Mouse (Mus musculus) embryo, embryonic 9.5 days (tissue): ENCODE measurements around the gene Map2k1.
A peak's percentile ranks its signal among the peaks of the same experiment; 100 is the strongest.
"Not testable (repeated sequence)": the region's sequence is repeated elsewhere in the genome, so short reads cannot be mapped to it uniquely, and the experiment has no call there.

ENCODE experiments used
- DNase-seq: peaks from one replicate; pipeline ENCODE4 v3.0.0-alpha.2; 2017; ENCODE audit errors: extremely low spot score

Gene Map2k1

DNA sequence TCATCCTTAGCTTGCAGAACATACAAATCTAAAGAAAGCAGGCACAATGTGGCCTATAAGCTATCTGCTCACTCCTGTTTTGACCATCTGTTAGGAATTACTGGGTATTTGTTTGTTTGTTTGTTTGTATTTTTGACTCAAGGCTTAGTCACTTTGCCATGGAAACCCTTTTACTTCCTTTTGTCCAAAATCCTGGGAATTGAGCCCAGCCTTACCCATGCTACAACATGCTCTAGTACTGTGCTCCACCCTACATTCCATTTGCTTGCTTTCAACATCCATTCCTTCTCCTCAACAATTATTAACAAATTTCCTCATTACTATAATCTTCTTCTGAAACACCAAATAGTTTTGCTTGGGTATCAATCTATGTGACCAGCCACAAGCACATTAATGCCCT lies 50.6 kb downstream of the Map2k1 start:
- no peak for DNase-seq

DNA sequence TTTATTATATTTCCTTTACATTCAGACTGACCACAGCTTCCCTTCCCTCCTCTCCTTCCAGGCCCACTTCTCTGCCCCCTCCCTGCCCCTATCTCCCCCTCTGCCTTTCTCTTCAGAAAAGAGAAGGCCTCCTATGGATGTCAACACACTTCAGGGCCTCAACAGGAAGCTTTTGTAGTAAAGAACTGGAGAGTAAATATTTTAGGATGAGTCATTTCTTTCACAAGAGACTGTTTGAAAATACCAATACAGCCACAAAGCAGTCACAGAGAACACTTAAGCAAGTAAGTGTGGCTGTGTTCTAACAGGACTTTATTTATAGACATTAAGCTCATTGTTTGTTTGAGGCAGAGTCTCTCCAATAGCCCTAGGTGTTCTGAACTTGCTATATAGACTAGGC lies 51.1 kb downstream of the Map2k1 start:
- DNase-seq: no peak

DNA sequence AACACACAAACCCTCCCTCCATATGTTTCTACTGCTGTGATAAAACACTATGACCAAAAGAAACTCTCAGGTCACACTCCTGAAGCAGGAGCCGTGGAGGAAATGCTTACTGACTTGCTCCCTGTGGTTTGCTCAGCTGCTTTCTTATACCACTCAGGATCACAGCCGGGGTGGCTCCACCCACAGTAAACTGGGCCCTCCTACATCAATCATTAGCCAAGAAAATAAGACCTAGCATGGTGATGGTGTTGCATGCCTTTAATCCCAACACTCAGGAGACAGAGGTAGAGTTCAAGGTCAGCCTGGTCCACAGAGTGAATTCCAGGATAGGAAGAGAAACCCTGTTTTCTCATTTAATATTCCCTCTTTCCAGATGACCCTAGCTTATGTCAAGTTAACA lies 53.5 kb downstream of the Map2k1 start:
- DNase-seq: no peak

DNA sequence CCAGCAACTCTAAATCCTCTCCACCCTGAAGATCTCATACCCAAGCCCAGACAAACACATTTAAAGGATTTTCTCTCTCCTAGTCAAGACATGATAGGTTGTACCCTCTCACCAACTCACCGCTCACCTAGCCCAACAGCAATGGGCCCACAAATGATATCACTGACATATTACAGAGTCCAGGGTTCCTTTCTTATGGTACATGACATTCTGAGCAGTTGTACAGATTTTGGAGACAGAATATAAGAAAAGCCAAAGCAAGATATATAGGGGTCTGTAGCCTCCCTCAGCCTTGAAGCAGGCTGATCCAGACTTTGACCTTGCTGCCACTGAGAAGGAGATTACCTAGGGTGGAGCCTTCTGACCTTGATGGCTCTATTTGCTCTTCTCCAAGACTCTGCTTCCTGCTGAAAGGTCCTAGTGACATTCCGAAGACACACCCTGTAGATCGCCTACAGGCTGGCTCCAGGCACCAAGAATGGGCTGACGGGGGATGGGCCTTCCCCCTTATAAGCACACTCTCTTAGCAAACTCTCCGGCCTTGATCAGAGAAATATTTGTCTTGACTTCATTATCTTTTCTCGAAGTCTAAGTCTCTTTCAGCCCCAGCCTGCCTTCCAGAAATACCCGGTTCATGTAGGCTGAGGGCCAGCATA lies 54.5 kb downstream of the Map2k1 start:
- not testable (repeated sequence) for DNase-seq

DNA sequence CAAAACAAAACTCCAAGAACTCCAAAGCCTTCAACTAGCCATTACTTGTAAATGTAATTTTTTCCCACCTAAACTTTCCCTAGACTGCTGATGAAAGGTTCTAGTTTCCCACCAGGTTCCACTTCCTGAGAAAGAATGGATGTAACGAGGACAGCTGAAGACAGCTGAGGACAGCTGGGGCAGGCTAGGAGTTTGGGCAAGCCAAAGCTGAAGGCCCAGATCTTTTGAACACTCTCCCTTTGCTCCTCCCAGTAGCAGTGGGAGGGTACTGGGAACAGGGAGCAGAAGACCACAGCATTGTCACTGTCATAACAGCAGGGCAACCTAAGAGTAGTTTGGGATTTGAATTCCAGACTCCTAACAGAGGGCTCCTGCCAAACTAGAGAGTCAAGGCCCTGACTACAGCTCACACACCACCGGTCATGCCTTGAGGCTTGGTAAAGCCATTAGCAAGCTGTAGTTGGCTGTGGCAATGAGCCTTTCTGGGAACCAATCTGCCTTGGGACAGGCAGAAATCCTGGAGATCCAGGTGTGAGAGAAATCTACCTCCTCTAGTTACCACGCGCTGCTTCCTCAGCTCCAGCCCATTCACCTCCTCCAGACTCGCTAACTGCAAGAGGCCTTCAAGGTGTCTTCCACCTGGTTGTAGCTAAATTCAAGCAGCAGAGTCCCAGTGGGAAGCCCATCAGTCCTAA lies 55.2 kb downstream of the Map2k1 start:
- no peak for DNase-seq

DNA sequence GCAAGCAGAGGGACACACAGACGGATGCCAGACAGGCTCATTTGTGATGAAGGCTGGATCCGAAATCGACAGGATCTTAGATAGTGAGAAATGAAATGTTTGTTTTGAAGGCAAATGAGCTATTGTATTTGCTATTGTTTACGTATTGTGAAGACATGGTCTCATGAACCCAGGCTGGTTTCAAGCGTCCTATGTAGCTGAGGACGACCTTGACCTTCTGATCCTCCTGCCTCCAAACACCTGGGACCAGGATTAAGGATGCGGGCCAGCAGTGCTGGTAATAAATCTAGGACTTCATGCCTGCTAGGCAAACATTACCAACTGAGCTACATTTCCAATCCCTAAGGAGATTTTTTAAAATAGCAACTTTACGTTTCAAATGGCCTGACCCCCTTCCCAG lies 55.9 kb downstream of the Map2k1 start:
- no peak for DNase-seq

DNA sequence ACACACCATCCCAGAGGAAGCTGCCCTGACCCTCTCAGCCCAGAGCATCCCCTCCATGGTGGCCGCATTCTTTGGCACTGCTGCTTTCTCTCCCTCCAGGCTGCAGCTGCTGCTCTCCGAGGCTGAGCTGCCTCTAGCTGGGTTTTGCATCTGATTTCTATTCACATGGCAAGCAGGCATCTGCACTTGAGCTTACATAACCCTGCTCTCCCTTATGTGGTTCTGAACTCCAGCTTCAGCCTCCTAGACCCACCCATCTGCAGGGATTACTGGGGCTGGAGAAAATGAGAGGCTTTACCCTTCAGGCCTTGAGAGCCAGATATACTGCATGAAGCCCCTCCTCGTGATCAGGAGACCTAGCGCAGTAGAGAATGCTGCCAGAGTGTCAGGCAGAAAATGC lies 57.9 kb downstream of the Map2k1 start:
- no peak for DNase-seq

DNA sequence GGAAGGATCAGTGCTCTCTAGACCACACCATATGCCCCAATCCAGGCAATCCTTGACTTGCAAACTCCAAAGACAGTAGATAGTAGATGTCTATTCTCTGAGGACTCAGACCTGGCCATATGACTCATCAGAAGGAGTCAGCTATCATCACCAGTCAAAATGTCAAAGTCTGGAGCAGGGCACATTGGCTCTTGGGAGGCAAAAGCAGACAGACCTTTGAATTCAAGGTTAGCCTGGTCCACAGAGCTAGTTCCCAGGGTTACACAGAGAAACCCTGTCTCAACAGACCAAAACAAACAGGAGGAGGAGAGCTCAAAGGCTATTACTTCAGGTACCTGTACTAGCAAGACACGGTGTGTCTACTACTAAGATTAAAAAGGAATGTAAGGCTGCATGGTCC lies 59.6 kb downstream of the Map2k1 start:
- no peak for DNase-seq

DNA sequence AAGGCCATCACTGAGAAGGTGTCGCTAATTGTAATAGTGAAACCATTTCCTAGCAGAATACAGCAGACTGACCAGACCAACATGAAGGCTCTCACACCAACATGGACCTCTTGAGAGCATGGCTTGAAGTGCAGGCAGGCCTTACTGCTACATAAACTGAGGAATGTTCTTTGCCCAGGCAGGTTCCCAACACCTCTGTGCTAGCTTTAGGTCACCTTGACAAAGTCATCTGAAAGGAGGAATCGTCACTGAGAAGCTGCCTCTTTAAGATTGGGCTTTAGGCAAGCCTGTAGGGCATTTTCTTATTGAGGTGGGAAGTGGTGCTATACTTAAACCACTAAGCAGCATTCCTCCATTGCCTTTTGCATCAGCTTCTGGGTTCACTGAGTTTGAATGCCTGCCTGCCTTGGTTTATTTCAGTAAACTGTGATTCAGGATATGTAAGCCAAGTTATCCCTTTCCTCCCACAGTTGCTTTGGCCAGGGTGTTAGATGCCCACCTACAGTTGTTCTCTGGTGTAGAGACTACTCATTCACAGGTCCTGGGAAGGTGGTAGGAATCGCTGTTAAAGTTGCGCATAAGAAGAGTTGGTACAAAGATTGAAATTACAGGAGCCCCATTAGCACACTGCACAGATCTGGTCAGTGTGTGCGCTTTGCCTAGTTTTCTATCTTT lies 69.1 kb downstream of the Map2k1 start:
- no peak for DNase-seq

DNA sequence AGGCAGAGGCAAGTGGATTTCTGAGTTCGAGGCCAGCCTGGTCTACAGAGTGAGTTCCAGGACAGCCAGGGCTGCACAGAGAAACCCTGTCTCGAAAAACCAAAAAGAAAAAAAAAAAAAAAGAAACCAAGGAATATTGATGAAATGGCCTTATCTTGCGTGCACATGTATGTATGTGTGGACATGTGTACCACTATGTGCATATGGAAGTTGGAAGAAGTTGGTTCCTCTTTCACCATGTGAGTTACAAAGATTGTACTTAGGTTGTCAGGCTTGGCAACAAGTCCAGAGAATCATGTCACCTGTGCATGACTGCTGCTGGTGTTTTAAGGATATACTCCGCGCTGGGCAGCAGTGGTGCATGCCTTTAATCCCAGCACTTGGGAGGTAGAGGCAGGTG lies 70.1 kb downstream of the Map2k1 start:
- DNase-seq: not testable (repeated sequence)

DNA sequence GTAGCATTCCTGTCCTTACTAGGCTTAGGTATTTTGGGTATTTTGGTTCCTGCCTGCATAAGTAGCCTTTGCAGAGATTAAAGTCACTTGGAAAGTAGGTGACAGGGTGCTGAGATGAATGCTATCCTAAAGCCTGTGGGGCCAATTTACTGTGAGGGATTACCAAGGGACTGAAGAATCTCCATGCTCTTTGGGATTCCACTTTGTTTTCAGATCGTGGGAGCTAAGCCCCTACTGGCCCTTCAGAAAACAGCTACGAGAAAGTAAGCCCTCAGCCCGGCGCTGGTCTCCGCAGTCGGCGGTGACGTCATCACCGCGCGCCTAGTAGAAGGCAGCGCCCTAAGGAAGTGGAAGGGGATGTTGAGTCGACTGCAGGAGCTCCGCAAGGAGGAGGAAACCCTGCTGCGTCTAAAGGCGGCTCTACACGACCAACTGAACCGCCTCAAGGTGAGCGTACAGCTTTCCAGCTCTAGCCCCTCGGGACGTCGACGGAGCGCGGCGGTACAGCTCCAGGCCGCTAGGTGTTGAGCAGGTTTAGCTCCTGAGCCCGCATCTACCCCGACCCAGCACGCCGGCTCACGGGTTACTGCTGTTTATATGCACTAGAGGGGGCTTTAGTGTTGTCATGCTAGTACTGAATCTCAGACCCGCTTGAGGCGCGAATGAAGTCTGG lies 74.3 kb downstream of the Map2k1 start, which contains the start of gene Snapc5:
Gene Snapc5, plus strand, starts transcription at position 301 of the 673 bp plus-strand sequence.
- DNase-seq: peak; percentile 94

DNA sequence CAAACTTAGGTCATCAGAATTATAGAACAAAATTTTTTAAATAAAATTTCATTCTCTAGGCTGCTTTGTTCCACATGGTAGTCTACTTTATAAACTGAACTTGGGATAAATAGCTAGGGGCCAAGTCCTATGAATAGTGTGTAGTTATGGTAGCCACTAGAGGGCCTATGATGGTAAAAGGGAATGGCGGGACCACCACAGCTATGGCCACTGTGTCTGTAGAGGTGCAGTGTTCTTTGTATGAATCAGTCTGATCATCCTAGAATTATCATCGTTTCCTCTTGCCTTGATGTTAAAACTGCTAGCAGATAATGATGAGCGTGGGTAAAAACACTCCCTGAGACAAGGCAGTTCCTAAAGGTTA lies 74.8 kb downstream of the Map2k1 start:
- DNase-seq: no peak

DNA sequence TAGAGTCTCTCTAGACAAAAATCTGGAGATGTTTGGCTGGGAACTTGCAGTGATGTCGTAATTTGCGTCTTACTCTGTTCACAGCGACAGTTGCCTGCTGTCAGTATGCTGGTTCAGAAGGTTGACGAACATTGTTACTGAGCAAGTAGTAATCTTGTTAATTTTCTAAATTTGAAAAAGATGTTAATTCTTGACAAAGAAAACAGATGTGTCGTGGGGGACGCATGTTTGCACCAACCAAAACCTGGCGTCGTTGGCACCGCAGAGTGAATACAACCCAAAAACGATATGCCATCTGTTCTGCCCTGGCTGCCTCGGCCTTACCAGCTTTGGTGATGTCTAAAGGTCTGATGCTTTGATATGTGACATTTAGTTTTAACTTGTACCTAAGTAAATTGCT lies 78.1 kb downstream of the Map2k1 start:
- DNase-seq: no peak

DNA sequence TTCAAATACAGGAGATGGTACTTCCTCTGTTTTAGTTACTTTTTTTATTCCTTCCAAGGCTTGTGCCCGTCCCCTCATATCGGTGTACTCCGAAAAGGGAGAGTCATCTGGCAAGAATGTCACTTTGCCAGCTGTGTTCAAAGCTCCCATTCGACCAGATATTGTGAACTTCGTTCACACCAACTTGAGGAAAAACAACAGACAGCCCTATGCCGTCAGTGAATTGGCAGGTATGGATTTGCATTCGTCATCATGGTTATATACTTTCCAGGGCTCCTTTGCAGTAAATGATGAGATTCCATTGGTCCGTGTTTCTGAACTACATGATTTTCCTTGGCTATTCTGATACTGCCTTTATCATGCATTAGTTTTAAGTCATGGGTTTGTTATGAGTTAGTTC lies 78.7 kb downstream of the Map2k1 start:
- no peak for DNase-seq

DNA sequence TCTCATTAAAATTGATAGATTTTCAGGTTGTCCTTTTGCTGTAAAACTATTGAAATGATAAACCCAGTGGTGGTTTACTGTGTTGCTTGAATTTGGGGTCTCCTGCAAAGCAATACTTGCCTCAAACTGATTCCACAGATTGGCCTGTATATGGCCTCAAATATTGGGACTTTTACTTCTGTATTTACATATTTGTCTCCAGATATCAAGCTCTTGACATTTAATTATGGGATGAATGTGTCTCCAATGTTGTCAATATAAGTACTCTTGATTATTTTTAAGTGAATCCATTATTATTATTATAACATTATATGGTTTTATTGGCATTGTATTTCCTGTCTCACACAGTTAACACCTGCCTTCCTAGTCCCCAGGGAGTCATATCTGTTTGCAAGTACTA lies 79.1 kb downstream of the Map2k1 start:
- DNase-seq: no peak

DNA sequence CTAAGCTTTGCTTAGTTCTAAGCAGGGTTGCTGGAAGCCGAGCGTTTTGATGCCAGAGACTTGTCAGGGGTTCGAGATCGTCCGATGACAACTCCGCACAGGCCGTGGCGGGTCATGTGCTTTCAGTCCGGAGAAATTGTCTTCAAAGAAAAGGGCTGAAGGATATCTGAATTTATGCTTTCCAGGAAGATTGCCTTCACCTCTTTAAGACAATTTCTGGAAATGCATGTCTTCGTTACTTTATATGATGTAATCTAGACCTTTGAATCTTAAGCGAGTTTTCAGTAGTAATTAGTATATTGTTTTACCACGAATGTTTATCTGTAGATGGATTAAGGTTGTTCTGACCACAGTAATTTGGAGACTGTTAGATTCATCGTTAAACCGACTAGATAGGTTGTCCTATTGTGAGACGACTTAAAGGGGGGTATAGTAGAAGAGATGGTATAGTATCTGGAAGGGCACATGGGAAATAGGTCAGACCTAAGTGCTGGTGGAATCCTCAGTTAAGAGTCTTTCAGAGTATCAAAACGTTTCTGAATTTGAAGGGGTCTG lies 79.7 kb downstream of the Map2k1 start:
- no peak for DNase-seq

DNA sequence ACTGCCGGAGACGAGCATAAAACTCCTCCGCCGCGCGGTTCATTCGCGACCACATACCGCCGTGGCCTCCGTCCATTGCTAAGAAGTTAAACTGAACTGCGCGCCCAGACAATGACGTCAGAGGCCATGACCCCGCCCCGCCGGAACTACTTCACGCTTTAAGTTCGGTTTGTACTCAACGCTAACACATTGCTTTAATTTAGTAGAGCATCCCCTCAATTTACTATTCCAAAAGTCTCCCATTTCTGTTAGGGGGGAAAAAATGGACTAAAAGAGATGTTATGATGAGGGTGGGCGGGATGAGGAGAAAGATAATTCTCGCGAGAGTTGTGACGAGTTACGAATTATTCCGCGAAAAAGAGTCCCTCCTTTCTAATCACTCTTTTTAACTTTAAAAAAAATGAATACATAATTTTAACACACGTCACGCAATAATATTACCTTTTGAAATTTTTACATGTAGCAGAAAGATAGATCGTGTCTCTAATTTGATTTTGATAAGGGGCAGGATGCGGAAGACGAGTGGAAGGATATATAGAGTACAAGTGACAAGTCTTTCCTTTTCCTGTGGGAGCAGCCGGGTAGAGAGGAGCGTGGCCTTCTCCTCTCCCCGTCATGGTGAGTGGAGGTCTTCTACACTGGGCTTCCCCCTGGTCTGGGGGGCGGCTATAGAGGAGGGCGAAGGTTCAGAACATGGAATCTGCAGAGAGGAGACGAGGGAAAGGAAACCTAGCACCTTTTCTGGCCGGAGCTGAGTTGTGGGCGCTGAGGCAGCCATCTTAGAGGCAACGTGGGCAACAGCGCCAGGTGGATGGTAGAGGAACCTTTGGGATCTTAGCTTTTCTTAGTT lies 80.4 kb downstream of the Map2k1 start, which contains the start of the genes Zwilch and Rpl4:
Gene Zwilch, minus strand, starts transcription at position 289 of the 850 bp plus-strand sequence.
Gene Rpl4, plus strand, starts transcription at position 560 of the 850 bp plus-strand sequence.
- DNase-seq: peak; percentile 90

DNA sequence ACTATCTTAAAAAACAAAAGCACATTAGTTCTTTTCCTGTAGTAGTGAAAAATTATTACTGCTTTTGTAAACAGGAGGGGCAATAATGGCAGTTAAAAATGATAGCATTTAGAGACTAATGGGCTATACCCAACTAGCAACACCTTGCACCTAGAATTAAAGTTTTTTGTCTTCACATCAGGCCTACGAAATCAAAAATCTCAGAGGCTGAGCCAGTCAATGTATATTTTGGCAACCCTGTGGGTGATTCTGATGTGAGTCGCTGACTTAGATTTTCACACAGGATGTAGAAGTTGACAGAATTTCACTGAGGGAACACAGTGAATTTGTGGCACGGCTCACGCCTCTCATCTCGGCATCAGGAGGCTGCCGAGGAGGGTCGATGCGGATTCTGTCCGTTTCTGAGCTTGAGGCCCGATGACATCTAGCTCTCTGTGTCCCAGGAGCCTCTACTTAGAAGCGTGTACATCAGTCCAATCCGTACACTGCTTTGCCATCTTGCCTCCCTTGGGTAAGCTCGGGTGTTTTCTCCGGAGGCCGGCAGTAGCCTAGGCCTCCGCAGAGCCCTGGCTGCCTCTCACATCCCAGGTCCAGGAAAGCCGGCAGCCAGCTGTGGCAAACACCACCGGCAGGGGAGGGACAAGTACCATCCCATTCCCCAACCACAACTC lies 81.2 kb downstream of the Map2k1 start:
- DNase-seq: no peak

DNA sequence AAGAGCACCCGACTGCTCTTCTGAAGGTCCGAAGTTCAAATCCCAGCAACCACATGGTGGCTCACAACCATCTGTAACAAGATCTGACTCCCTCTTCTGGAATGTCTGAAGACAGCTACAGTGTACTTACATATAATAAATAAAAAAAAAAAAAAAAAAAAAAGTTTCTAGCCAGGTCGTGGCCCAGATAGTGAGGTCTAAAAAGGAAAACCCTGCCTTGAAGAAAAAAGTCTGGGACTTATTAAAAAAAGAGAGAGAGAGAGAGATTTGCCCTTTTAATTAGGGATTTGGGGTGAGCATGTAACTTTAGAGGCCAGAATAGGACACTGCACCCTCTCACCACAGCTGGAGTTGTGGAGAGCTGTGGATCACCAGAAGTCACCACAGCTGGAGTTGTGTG lies 83.5 kb downstream of the Map2k1 start:
- DNase-seq: not testable (repeated sequence)

DNA sequence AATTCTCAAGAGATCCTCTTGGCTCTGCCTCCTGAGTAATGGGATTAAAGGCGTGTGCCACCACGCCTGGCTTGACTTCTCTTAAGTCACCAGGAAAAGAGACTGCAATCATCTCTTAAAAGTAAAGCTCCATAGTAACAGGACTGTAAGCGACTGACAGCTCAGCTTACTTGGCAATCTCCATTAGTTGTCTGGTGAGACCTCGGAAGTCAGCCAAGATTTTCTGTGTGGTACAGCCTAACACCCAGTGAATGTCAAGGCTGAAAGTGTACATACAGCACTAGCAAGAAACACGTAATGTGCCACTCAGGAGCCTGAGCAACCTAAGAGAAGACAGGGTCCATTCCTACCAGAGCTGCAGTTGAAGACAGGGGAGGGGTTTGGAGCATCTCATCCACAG lies 93.0 kb downstream of the Map2k1 start:
- DNase-seq: no peak

DNA sequence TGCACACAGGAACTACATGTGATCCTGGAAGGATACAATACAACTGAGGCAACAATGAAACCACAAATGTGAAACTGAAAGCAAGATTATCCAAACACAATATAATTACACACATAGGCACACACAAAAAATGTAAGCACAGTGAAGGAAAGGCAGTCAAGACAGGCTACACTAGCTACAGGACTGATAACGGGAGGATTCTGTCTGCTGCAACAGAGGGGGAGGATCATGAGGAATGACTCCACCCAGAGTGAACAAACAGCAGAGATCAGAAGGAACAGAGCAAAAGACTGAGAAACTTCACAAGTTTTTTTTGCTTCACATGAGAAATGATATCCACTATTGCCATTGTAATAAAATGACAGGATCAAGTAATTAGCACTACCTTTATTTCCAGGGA lies 96.8 kb downstream of the Map2k1 start:
- no peak for DNase-seq
